ENCODE assay signal across 36 mouse cellular contexts in genomic region chr2:3387105-3387860, GRCm38 (mm10). TPM values are rescaled to one million over a fixed set of nuclear protein-coding genes. Genes with fewer than 3 reads are reported as not detected.
"Had no signal": no experiment of that assay in that cellular context is flagged by ENCODE, and none has a peak within 500 bp of the region (broad histone marks: within the 10 kb centered on the region; RNA-seq: fewer than 3 reads in every experiment).

No protein-coding gene starts in this region.

- DNase-seq: left cerebral cortex, postnatal 4 days; liver; liver, embryonic 13.5 days; liver, postnatal 0 days; lung, adult 18-20 months; lung, adult 2 months; lung, embryonic 14.5 days; lung, postnatal 10 days; lung, postnatal 14 days; lung, postnatal 36 days; lung, postnatal 4 days; midbrain, embryonic 14.5 days had no signal

- H3K9ac ChIP-seq: limb, embryonic 12.5 days; limb, embryonic 13.5 days; limb, embryonic 15.5 days; liver, embryonic 12.5 days; liver, embryonic 13.5 days; liver, embryonic 14.5 days; liver, embryonic 15.5 days; liver, postnatal 0 days; lung, embryonic 14.5 days; lung, embryonic 15.5 days; midbrain, embryonic 12.5 days; midbrain, embryonic 13.5 days; midbrain, embryonic 15.5 days; neural tube, embryonic 12.5 days had no signal

- H3K9me3 ChIP-seq: limb, embryonic 10.5 days; limb, embryonic 12.5 days; limb, embryonic 13.5 days; limb, embryonic 15.5 days; liver, embryonic 12.5 days; liver, embryonic 13.5 days; liver, embryonic 15.5 days; lung, embryonic 15.5 days; megakaryocyte, embryonic 14.5 days; midbrain, embryonic 10.5 days; midbrain, embryonic 12.5 days; midbrain, embryonic 13.5 days; midbrain, embryonic 15.5 days; neural tube, embryonic 12.5 days had no signal

- H3K27me3 ChIP-seq: limb, embryonic 12.5 days; limb, embryonic 13.5 days; limb, embryonic 15.5 days; liver, embryonic 12.5 days; liver, embryonic 13.5 days; liver, embryonic 15.5 days; lung, embryonic 15.5 days; midbrain, embryonic 12.5 days; midbrain, embryonic 13.5 days; midbrain, embryonic 15.5 days; neural tube, embryonic 12.5 days had no signal

- H3K4me2 ChIP-seq: limb, embryonic 12.5 days; limb, embryonic 13.5 days; limb, embryonic 15.5 days; liver, embryonic 11.5 days; liver, embryonic 12.5 days; liver, embryonic 13.5 days; liver, embryonic 15.5 days; lung, embryonic 14.5 days; lung, embryonic 15.5 days; midbrain, embryonic 11.5 days; midbrain, embryonic 12.5 days; midbrain, embryonic 13.5 days; midbrain, embryonic 15.5 days; neural tube, embryonic 12.5 days had no signal

- ATAC-seq: liver, embryonic 12.5 days; liver, postnatal 0 days; midbrain, embryonic 13.5 days; midbrain, embryonic 15.5 days; midbrain, embryonic 16.5 days had no signal

- H3K4me3 ChIP-seq: limb, embryonic 10.5 days; limb, embryonic 12.5 days; limb, embryonic 13.5 days; limb, embryonic 15.5 days; liver, embryonic 12.5 days; liver, embryonic 13.5 days; liver, embryonic 15.5 days; lung, embryonic 15.5 days; megakaryocyte, embryonic 14.5 days; midbrain, embryonic 10.5 days; midbrain, embryonic 12.5 days; midbrain, embryonic 13.5 days; midbrain, embryonic 15.5 days; myocyte; neural tube, embryonic 12.5 days had no signal

- H3K27ac ChIP-seq: limb, embryonic 10.5 days; limb, embryonic 12.5 days; limb, embryonic 13.5 days; limb, embryonic 15.5 days; liver, embryonic 12.5 days; liver, embryonic 13.5 days; liver, embryonic 14.5 days; liver, embryonic 15.5 days; lung, embryonic 15.5 days; macrophage; midbrain, embryonic 10.5 days; midbrain, embryonic 12.5 days; midbrain, embryonic 13.5 days; midbrain, embryonic 15.5 days; neural tube, embryonic 12.5 days had no signal

- H3K4me1 ChIP-seq: limb, embryonic 10.5 days; limb, embryonic 12.5 days; limb, embryonic 13.5 days; limb, embryonic 15.5 days; liver, embryonic 12.5 days; liver, embryonic 13.5 days; liver, embryonic 15.5 days; lung, embryonic 15.5 days; megakaryocyte, embryonic 14.5 days; midbrain, embryonic 10.5 days; midbrain, embryonic 12.5 days; midbrain, embryonic 13.5 days; midbrain, embryonic 15.5 days; neural tube, embryonic 12.5 days had no signal

- H3K36me3 ChIP-seq: limb, embryonic 10.5 days; limb, embryonic 12.5 days; limb, embryonic 13.5 days; limb, embryonic 15.5 days; liver, embryonic 12.5 days; liver, embryonic 13.5 days; liver, embryonic 15.5 days; lung, embryonic 15.5 days; midbrain, embryonic 10.5 days; midbrain, embryonic 12.5 days; midbrain, embryonic 13.5 days; midbrain, embryonic 15.5 days; neural tube, embryonic 12.5 days had no signal

RNA-seq across cellular contexts. Expression of gene Olah, which starts 9.7 kb away (rescaled TPM):
- polyA plus RNA-seq: limb, embryonic 10.5 days; limb, embryonic 11.5 days; limb, embryonic 12.5 days; liver, adult 2 months; liver, embryonic 11.5 days; liver, embryonic 12.5 days; liver, embryonic 13.5 days; liver, embryonic 14.5 days; liver, embryonic 15.5 days; liver, embryonic 16.5 days; liver, postnatal 0 days; lung, adult 2 months; lung, embryonic 14.5 days; lung, embryonic 15.5 days; lung, embryonic 16.5 days; macrophage; midbrain, embryonic 10.5 days; midbrain, embryonic 11.5 days; midbrain, embryonic 12.5 days; midbrain, embryonic 13.5 days; midbrain, embryonic 14.5 days; midbrain, embryonic 15.5 days; myocyte; neural tube, embryonic 11.5 days; neural tube, embryonic 12.5 days had no signal

RNA-seq across cellular contexts. Expression of gene Meig1, which starts 35.2 kb away (rescaled TPM):
- polyA plus RNA-seq: limb, embryonic 10.5 days; limb, embryonic 11.5 days; limb, embryonic 12.5 days; limb, embryonic 13.5 days; limb, embryonic 15.5 days; liver, adult 2 months; liver, embryonic 11.5 days; liver, embryonic 13.5 days; liver, embryonic 14.5 days; liver, embryonic 16.5 days; lung, embryonic 14.5 days; midbrain, embryonic 10.5 days; midbrain, embryonic 11.5 days; midbrain, embryonic 12.5 days; neural tube, embryonic 11.5 days had no signal

RNA-seq across cellular contexts. Expression of gene Acbd7, which starts 51.3 kb away (rescaled TPM):
- polyA plus RNA-seq: limb, embryonic 10.5 days; limb, embryonic 11.5 days; limb, embryonic 12.5 days; liver, adult 2 months; lung, adult 2 months; macrophage; midbrain, embryonic 12.5 days; neural tube, embryonic 11.5 days had no signal
